Mouse (Mus musculus): ENCODE measurements around the gene Crhbp. TPM values are rescaled to one million over a fixed set of nuclear protein-coding genes. Genes with fewer than 3 reads are reported as not detected.

The Crhbp gene
- polyA plus RNA-seq, 1 experiment, result 0.05 TPM

DNA sequence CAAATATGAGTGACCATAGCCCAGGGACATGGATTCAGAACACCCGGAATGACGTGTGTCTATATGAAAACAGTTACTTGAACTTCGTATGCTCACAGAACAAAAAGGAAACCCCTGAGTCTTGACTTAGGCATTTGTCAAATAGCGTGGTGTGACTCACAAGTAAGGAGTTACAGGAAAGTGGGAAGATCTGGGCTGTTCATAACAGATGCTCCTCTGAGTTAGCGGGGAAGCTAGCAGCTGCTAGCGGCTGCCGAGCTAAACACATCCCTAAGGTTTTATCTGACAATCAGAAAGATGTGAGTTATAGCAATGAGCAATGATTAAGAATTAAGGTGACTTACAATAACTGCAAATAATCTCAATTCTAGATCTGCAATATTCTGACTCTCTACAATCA, 19.8 kb downstream of the Crhbp start:
- Histone ChIP-seq H3K27ac (ENCODE audit: insufficient read depth, low read depth, low read length) (no peak overlapping the region), H3K4me3 (ENCODE audit: insufficient read depth, low read depth, low read length) (no peak overlapping the region), H3K36me3 (ENCODE audit: control insufficient read depth, insufficient read depth, low read length) (no peaks in the 10 kb centered on the region), H3K27me3 (replicated peaks; ENCODE audit: control insufficient read depth, insufficient read depth, low read length) (no peaks in the 10 kb centered on the region; the same call in 1 of the 2 replicates), H3K4me1 (ENCODE audit: control insufficient read depth, insufficient read depth, low read length) (no peaks in the 10 kb centered on the region)
- WGBS, result 70% methylated on average over 7 of the region's 7 CpGs
- DNase-seq, result no peak
- TF ChIP-seq POLR2A (IDR thresholded peaks at IDR 0.05; ENCODE audit: low read depth, low read length) (no peak), CTCF (conservative IDR thresholded peaks at IDR 0.05; ENCODE audit: insufficient read depth, insufficient read length, low read depth, low read length) (no peak)

DNA sequence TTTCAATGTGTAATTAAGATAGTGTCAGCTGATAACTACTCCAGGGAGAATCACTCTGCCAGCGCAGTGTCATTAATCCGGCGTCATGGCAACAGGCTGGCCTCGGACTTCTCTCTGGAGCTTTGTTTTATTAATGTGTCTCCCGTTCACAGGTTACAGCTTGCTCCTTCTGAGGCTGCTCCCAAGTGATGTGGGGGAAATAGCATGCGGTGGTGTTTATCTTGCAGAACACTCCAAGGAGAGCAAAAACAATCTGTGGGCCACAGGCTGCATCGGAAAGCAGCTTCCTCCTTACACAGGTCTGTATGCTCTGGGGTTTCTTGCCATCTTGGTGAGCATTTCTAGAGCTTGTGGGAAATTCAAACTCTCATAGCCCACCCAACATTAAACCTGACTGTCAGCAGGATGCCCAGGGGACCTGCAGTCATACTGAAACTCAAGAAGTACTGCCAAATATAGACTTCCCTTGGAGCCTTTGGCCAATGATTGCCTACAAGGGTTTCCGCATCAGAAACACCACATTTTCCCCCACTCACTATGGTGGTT, 25.4 kb downstream of the Crhbp start:
- TF ChIP-seq CTCF (conservative IDR thresholded peaks at IDR 0.05; ENCODE audit: insufficient read depth, insufficient read length, low read depth, low read length), result no peak
- TF ChIP-seq POLR2A (IDR thresholded peaks at IDR 0.05; ENCODE audit: low read depth, low read length), result no peak
- 21% methylated on average over 8 of the region's 8 CpGs for WGBS
- Histone ChIP-seq H3K4me1 (ENCODE audit: control insufficient read depth, insufficient read depth, low read length) (no peaks in the 10 kb centered on the region), H3K4me3 (ENCODE audit: insufficient read depth, low read depth, low read length) (no peak overlapping the region), H3K27me3 (replicated peaks; ENCODE audit: control insufficient read depth, insufficient read depth, low read length) (no peaks in the 10 kb centered on the region), H3K36me3 (ENCODE audit: control insufficient read depth, insufficient read depth, low read length) (no peaks in the 10 kb centered on the region), H3K27ac (ENCODE audit: insufficient read depth, low read depth, low read length) (no peak overlapping the region)
- no peak for DNase-seq

DNA sequence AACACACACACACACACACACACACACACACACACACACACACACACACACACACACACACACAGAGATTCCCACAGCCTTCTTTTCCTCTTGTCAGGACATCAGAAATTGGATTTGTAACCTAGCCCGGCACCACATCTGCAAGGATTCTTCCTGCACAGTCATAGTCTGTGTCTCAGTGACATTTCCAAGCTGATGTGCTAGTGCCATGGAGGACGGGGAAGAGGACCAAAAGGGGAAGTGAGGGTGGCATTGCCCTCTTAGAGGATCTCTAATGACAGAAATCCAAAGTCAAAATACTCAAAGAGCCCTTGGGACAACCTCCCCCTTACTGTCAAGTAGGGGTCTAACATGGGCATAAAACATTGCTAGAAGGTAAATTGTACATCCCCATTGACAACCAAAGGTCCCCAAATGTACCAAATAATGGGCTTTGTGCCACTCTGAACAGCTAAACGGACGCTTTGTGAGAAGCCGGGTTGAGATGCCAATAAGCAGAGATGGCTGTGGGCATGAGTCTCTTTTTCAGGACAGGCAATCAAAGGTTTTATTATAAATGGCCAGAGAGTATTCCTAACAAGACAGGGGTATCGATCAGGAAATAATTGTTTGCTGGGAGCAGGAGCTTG, 26.0 kb downstream of the Crhbp start:
- Histone ChIP-seq H3K27ac (ENCODE audit: insufficient read depth, low read depth, low read length) (no peak overlapping the region), H3K4me3 (ENCODE audit: insufficient read depth, low read depth, low read length) (no peak overlapping the region), H3K4me1 (ENCODE audit: control insufficient read depth, insufficient read depth, low read length) (no peaks in the 10 kb centered on the region), H3K27me3 (replicated peaks; ENCODE audit: control insufficient read depth, insufficient read depth, low read length) (no peaks in the 10 kb centered on the region), H3K36me3 (ENCODE audit: control insufficient read depth, insufficient read depth, low read length) (no peaks in the 10 kb centered on the region)
- DNase-seq, result no peak
- TF ChIP-seq CTCF (conservative IDR thresholded peaks at IDR 0.05; ENCODE audit: insufficient read depth, insufficient read length, low read depth, low read length) (no peak), POLR2A (IDR thresholded peaks at IDR 0.05; ENCODE audit: low read depth, low read length) (no peak)
- WGBS, result 58% methylated on average over 6 of the region's 6 CpGs

DNA sequence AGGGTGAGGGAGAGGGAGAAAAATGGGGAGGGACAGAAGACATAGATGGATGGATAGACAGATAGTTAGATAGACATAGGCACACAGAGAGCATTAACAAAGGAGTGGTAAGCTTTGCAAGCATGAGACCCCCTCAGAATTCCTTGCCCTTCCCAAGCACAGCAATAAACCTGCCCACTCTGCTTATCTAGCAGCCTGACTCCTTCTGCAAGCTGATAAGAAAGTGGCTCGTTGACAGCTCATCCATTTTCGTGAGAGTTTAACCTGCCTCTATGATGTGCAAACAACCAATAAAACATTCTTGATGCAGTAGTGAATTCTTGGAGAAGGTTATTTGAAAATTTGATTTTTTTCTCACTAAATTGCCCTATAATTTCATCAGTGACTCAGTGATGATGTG, 32.5 kb downstream of the Crhbp start:
- DNase-seq, result no peak
- Histone ChIP-seq H3K4me3 (ENCODE audit: insufficient read depth, low read depth, low read length) (no peak overlapping the region), H3K36me3 (ENCODE audit: control insufficient read depth, insufficient read depth, low read length) (no peaks in the 10 kb centered on the region), H3K27ac (ENCODE audit: insufficient read depth, low read depth, low read length) (no peak overlapping the region), H3K4me1 (ENCODE audit: control insufficient read depth, insufficient read depth, low read length) (no peaks in the 10 kb centered on the region), H3K27me3 (replicated peaks; ENCODE audit: control insufficient read depth, insufficient read depth, low read length) (0 out of 2 replicates have a peak, but pooled peaks cover 1% of the 10 kb centered on the region)
- TF ChIP-seq POLR2A (IDR thresholded peaks at IDR 0.05; ENCODE audit: low read depth, low read length), result no peak
- no peak for TF ChIP-seq CTCF (conservative IDR thresholded peaks at IDR 0.05; ENCODE audit: insufficient read depth, insufficient read length, low read depth, low read length)
- 40% methylated on average over 2 of the region's 2 CpGs for WGBS

DNA sequence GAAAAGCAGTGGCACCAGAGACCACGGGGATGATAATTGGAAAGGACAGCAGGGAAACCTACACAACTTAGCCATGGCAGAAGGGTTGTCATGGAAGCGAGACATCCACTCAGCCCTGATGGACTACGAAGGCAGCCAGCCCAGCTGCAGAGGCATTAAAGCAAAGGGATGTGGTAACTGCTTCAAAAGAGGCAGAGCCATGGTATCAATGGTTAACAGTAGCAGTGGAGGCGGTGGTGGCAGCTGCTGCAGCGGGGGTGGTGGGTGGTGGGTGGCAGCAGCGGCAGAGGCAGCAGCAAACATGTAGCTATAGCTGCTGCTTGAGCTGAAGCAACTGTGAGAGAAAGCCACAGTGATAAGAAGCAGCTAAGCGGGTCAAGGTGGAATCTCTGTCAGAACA, 51.5 kb downstream of the Crhbp start:
- H3K27me3 ChIP-seq (replicated peaks; ENCODE audit: control insufficient read depth, insufficient read depth, low read length), result no peaks in the 10 kb centered on the region
- H3K4me1 ChIP-seq (ENCODE audit: control insufficient read depth, insufficient read depth, low read length), result no peaks in the 10 kb centered on the region
- H3K27ac ChIP-seq (ENCODE audit: insufficient read depth, low read depth, low read length), result no peak overlapping the region
- 92% methylated on average over 7 of the region's 7 CpGs for WGBS
- H3K4me3 ChIP-seq (ENCODE audit: insufficient read depth, low read depth, low read length), result no peak overlapping the region
- no peak for DNase-seq
- H3K36me3 ChIP-seq (ENCODE audit: control insufficient read depth, insufficient read depth, low read length), result no peaks in the 10 kb centered on the region
- TF ChIP-seq POLR2A (IDR thresholded peaks at IDR 0.05; ENCODE audit: low read depth, low read length) (no peak), CTCF (conservative IDR thresholded peaks at IDR 0.05; ENCODE audit: insufficient read depth, insufficient read length, low read depth, low read length) (no peak)

DNA sequence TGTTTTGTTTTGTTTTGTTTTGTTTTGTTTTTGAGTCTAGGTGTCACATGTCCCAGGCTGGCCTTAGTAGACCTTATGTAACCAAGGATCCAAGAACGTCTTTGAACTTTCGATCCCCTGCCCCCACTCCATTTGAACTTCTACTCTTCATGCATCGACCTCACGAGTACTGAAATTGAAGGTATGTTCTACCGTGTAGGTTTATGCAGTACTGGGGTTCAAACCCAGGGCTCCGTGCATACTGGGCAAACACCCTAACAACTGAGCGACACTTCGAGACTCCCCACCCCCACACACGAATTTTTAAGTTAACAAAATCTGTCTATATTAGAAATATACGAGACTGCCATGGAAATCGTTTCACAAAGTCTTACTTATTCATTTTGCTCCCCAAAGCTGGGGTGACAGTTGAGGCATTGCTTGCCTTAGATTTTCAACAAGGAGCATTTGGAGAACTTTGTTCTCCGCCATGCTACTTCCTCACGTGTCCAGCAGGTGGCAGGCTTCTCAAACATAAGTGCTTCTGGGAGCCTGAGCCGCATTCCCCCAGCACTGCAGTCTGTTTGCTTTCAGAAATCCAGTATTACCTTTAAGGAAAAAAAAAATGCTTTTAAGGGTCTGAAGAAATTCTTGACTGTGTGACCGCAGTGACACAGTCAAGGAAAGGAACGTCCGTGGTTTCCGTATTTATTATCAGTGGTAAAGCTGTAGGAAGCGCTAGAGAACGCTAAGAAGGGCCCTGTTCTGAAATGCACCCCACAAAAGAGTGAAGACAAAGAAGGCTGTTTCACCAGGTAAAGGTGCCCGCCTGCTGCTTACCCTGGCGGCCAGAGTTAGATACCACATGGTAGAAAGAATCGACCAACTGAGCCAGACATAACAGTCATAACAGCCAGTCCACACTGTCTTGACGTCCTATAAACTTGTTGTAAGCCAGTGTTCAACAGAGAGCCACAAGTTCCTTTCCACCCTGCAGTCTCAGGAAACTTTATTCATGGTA, 54.6 kb downstream of the Crhbp start:
- no peaks in the 10 kb centered on the region for H3K27me3 ChIP-seq (replicated peaks; ENCODE audit: control insufficient read depth, insufficient read depth, low read length)
- no peak overlapping the region for H3K27ac ChIP-seq (ENCODE audit: insufficient read depth, low read depth, low read length)
- 29% methylated on average over 24 of the region's 24 CpGs for WGBS
- TF ChIP-seq POLR2A (IDR thresholded peaks at IDR 0.05; ENCODE audit: low read depth, low read length) (no peak), CTCF (conservative IDR thresholded peaks at IDR 0.05; ENCODE audit: insufficient read depth, insufficient read length, low read depth, low read length) (peak; percentile 90)
- H3K4me1 ChIP-seq (ENCODE audit: control insufficient read depth, insufficient read depth, low read length), result no peaks in the 10 kb centered on the region
- H3K4me3 ChIP-seq (ENCODE audit: insufficient read depth, low read depth, low read length), result no peak overlapping the region
- DNase-seq, result peak; percentile 73
- no peaks in the 10 kb centered on the region for H3K36me3 ChIP-seq (ENCODE audit: control insufficient read depth, insufficient read depth, low read length)

DNA sequence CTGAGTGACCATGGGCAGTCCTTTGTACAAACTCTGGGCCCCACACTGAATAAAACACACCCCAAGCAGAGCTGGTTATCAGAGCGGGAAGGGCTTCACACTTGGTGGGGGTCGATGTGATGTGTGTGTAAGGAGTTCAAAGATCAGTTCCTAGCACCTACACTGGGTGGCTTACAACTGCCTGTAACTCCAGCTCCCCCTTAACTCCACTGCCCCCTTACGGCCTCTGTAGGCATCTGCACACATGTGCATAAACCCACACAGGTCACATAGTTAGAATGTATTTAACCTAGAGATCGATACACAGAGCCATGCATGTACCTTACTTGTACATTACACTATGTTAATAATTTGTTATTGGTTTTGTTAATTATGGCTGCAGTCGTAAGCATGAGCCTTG, 56.5 kb downstream of the Crhbp start:
- no peak for DNase-seq
- Histone ChIP-seq H3K36me3 (ENCODE audit: control insufficient read depth, insufficient read depth, low read length) (no peaks in the 10 kb centered on the region), H3K27ac (ENCODE audit: insufficient read depth, low read depth, low read length) (no peak overlapping the region), H3K27me3 (replicated peaks; ENCODE audit: control insufficient read depth, insufficient read depth, low read length) (no peaks in the 10 kb centered on the region), H3K4me1 (ENCODE audit: control insufficient read depth, insufficient read depth, low read length) (no peaks in the 10 kb centered on the region), H3K4me3 (ENCODE audit: insufficient read depth, low read depth, low read length) (no peak overlapping the region)
- TF ChIP-seq CTCF (conservative IDR thresholded peaks at IDR 0.05; ENCODE audit: insufficient read depth, insufficient read length, low read depth, low read length) (no peak), POLR2A (IDR thresholded peaks at IDR 0.05; ENCODE audit: low read depth, low read length) (no peak)
- 82% methylated on average over 5 of the region's 5 CpGs for WGBS

All from kidney, adult 2 months (tissue).